Mouse (Mus musculus) lung, embryonic 16.5 days (tissue): Measurements from ENCODE around the gene Cacul1. TPM values are rescaled to one million over a fixed set of nuclear protein-coding genes. Genes with fewer than 3 reads are reported as not detected.
A peak's percentile ranks its signal among the peaks of the same experiment; 100 is the strongest.

Experiments
- ATAC-seq: fragments of 200-750 bp; cut with Nextera tagmentation; 2 replicates; pipeline ENCODE4 v1.8.0; 2017; ENCODE audit warnings: low read depth, mild to moderate bottlenecking, moderate library complexity
- H3K27ac ChIP-seq: fragments of 300-500 bp; sonication (generic); 2 replicates; pipeline ENCODE4 v1.5.1; 2014; ENCODE audit warnings: mild to moderate bottlenecking, control low read depth, low read length
- H3K27me3 ChIP-seq: fragments of 300-500 bp; sonication (generic); 2 replicates; pipeline ENCODE4 v1.6.1; 2014; ENCODE audit warnings: low read depth, low read length, mixed read lengths; ENCODE audit not compliant: control insufficient read depth, insufficient read depth
- H3K36me3 ChIP-seq: fragments of 300-500 bp; sonication (generic); 2 replicates; pipeline ENCODE4 v1.6.1; 2014; ENCODE audit warnings: low read length; ENCODE audit not compliant: control insufficient read depth, insufficient read depth
- H3K4me1 ChIP-seq: fragments of 300-500 bp; sonication (generic); replicated peaks from 2 replicates; pipeline ENCODE4 v1.6.1; 2014; ENCODE audit warnings: low read length, mixed read lengths; ENCODE audit not compliant: control insufficient read depth, insufficient read depth
- H3K4me2 ChIP-seq: fragments of 300-500 bp; sonication (generic); 2 replicates; pipeline ENCODE4 v1.6.1; 2014; ENCODE audit warnings: low read depth, low read length, control low read depth
- H3K4me3 ChIP-seq: fragments of 300-500 bp; sonication (generic); 2 replicates; pipeline ENCODE4 v1.5.1; 2014; ENCODE audit warnings: mild to moderate bottlenecking, low read length, control low read depth
- H3K9ac ChIP-seq: fragments of 300-500 bp; sonication (generic); 2 replicates; pipeline ENCODE4 v1.6.1; 2014; ENCODE audit warnings: low read length, control low read depth
- H3K9me3 ChIP-seq: fragments of 300-500 bp; sonication (generic); 2 replicates; pipeline ENCODE4 v1.6.1; 2016; ENCODE audit warnings: low read length; ENCODE audit not compliant: control insufficient read depth
- WGBS: fragments of 180-500 bp; shearing (Covaris S2); extraction: QIAGEN DNeasy Blood & Tissue Kit; methylation state at CpG from one replicate; pipeline ENCODE4 v1.1.7; 2014; 5-methylcytosine and 5-hydroxymethylcytosine counted together
- polyA plus RNA-seq: library from polyadenylated mRNA; unstranded; fragments of >200 nt; fragmentation: Nextera tagmentation; extraction: Ambion mirVana; gene quantifications from 2 replicates; pipeline ENCODE4 v1.2.1, GENCODE M21; 2015

Gene Cacul1
- polyA plus RNA-seq, 1 experiment from 2014 or later, result 12.7 TPM

GRCm38 (mm10) chr19:60513431-60513830, 67.4 kb downstream of the Cacul1 start:
- no peak overlapping the region for H3K4me2 ChIP-seq
- WGBS, result 50% methylated on average over 3 of the region's 3 CpGs

GRCm38 (mm10) chr19:60500209-60500608, 80.6 kb downstream of the Cacul1 start:
- no peak overlapping the region for H3K9ac ChIP-seq
- peak overlapping the region; percentile 43; the same call in 1 of the 2 replicates for H3K27ac ChIP-seq
- H3K27me3 ChIP-seq, result no peaks in the 10 kb centered on the region
- H3K36me3 ChIP-seq, result no peaks in the 10 kb centered on the region
- H3K4me1 ChIP-seq, result no peaks in the 10 kb centered on the region
- ATAC-seq, result peak; percentile 93
- H3K9me3 ChIP-seq, result no peaks in the 10 kb centered on the region
- H3K4me3 ChIP-seq, result no peak overlapping the region
- no peak overlapping the region for H3K4me2 ChIP-seq

More at GRCm38 (mm10) chr19:60513431-60513830, 67.4 kb downstream of the Cacul1 start:
- no peaks in the 10 kb centered on the region for H3K4me1 ChIP-seq
- no peak overlapping the region for H3K27ac ChIP-seq
- no peaks in the 10 kb centered on the region for H3K36me3 ChIP-seq
- no peak overlapping the region for H3K4me3 ChIP-seq
- no peaks in the 10 kb centered on the region for H3K27me3 ChIP-seq
- H3K9ac ChIP-seq, result no peak overlapping the region
- H3K9me3 ChIP-seq, result no peaks in the 10 kb centered on the region
- ATAC-seq, result no peak

GRCm38 (mm10) chr19:60497171-60497570, 83.7 kb downstream of the Cacul1 start:
- Histone ChIP-seq H3K27ac (no peak overlapping the region), H3K4me3 (no peak overlapping the region), H3K36me3 (no peaks in the 10 kb centered on the region), H3K9me3 (no peaks in the 10 kb centered on the region), H3K4me2 (no peak overlapping the region), H3K9ac (no peak overlapping the region), H3K27me3 (no peaks in the 10 kb centered on the region), H3K4me1 (no peaks in the 10 kb centered on the region)
- 64% methylated on average over 4 of the region's 4 CpGs for WGBS
- no peak for ATAC-seq

GRCm38 (mm10) chr19:60495772-60496171, 85.1 kb downstream of the Cacul1 start:
- Histone ChIP-seq H3K9ac (no peak overlapping the region), H3K36me3 (no peaks in the 10 kb centered on the region), H3K4me1 (no peaks in the 10 kb centered on the region), H3K27ac (no peak overlapping the region), H3K27me3 (no peaks in the 10 kb centered on the region), H3K9me3 (no peaks in the 10 kb centered on the region), H3K4me2 (no peak overlapping the region), H3K4me3 (no peak overlapping the region)
- WGBS, result 40% methylated on average over 3 of the region's 3 CpGs
- no peak for ATAC-seq

- ATAC-seq, result no peak
- Histone ChIP-seq H3K27me3 (no peaks in the 10 kb centered on the region), H3K27ac (no peak overlapping the region), H3K4me3 (no peak overlapping the region), H3K9ac (no peak overlapping the region), H3K4me1 (no peaks in the 10 kb centered on the region), H3K36me3 (no peaks in the 10 kb centered on the region), H3K4me2 (no peak overlapping the region), H3K9me3 (no peaks in the 10 kb centered on the region)
- WGBS, result 86% methylated on average over 1 of the region's 1 CpGs
Measured at GRCm38 (mm10) chr19:60489566-60489965, 91.3 kb downstream of the Cacul1 start.

- Histone ChIP-seq H3K9ac (no peak overlapping the region), H3K27ac (no peak overlapping the region), H3K9me3 (no peaks in the 10 kb centered on the region), H3K4me1 (no peaks in the 10 kb centered on the region), H3K4me2 (no peak overlapping the region), H3K4me3 (no peak overlapping the region), H3K27me3 (no peaks in the 10 kb centered on the region), H3K36me3 (no peaks in the 10 kb centered on the region)
- ATAC-seq, result no peak
Measured at GRCm38 (mm10) chr19:60485261-60485660, 95.6 kb downstream of the Cacul1 start.

- Histone ChIP-seq H3K4me3 (no peak overlapping the region), H3K4me1 (no peaks in the 10 kb centered on the region), H3K4me2 (no peak overlapping the region), H3K9me3 (no peaks in the 10 kb centered on the region), H3K27me3 (no peaks in the 10 kb centered on the region), H3K27ac (no peak overlapping the region), H3K36me3 (no peaks in the 10 kb centered on the region), H3K9ac (no peak overlapping the region)
- ATAC-seq, result no peak
- WGBS, result 25% methylated on average over 1 of the region's 1 CpGs
Measured at GRCm38 (mm10) chr19:60478859-60479258, 102.0 kb downstream of the Cacul1 start.

GRCm38 (mm10) chr19:60477788-60478187, 103.0 kb downstream of the Cacul1 start:
- Histone ChIP-seq H3K9me3 (no peaks in the 10 kb centered on the region), H3K27ac (no peak overlapping the region), H3K4me3 (no peak overlapping the region), H3K27me3 (no peaks in the 10 kb centered on the region), H3K36me3 (no peaks in the 10 kb centered on the region), H3K9ac (no peak overlapping the region), H3K4me2 (no peak overlapping the region), H3K4me1 (no peaks in the 10 kb centered on the region)
- 42% methylated on average over 2 of the region's 2 CpGs for WGBS
- ATAC-seq, result no peak
